Mouse (Mus musculus) heart, postnatal 0 days (tissue): ENCODE measurements around the gene Gm29427.

Source experiments
- CTCF ChIP-seq: IDR thresholded peaks from 2 replicates; pipeline ENCODE4 v1.5.1; 2016; ENCODE audit warnings: antibody characterized with exemption, control low read depth, low read depth
- EP300 ChIP-seq: IDR thresholded peaks from 2 replicates; pipeline ENCODE4 v1.6.1; 2016; ENCODE audit warnings: antibody characterized with exemption, low read depth

DNA sequence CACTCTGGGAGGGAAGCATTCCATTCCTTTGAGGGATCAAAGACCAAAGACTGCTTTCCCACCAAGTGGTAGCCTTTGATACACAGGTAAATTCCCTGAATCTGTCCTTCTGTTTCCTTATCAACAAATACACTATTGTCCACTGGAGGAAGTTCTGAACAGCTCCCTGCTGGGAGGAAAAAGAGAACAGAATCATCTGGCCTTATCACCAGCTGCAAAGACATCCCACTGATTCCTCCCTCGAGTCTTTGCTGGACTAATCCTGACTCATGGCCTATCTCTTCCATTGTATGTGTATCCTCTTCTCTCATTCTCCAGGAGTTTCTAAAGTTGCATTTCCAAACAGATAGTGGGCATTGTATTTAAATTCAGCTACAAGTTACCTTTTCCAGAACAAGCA is 31.7 kb downstream of the Gm29427 start:
- TF ChIP-seq CTCF (no peak), EP300 (no peak)
